Mouse (Mus musculus): ENCODE measurements around the gene Cenph. TPM values are rescaled to one million over a fixed set of nuclear protein-coding genes. Genes with fewer than 3 reads are reported as not detected.

The Cenph gene
- polyA plus RNA-seq (2012; rRNA removed), result 26.5 and 31.2 TPM in 2 replicates

DNA sequence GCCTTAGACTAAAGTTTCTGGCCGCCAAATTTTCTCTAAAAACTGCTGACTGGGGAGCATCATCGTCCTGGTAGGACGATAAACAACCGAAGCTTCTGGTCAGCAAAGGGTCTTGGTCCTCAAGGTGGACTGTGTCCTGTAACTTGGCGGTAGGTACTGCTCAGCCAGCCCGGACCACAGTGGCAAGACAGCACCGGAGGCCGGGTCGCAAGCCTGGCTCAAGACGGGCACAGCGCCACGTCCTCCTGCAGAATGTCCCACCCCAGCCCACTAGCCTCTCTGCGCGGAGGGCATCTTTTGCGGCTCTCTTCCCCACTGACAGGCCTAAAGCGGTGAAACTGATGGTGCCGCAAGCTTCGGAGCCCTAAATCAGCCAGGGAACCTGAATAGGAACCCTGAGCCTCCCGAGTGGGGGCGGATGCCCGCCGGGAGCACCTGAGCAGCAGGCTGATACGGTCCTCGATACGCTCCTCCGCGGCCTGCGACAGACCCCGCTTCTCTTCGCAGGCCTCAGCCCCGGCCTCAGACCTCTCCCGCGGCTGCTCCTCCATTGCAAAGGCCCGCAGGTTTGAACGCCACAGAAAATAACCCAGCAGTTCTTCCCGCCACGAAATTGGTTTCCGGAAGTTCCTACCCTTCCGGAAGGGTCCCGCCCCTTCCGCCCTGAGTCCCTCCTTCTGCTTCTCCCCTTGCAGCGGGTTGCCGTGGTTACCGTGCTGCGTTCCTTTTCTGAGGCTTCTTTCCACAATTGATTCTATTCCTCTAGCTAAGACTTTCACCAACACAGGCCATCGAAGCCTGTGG is at the start of gene Cenph:
TSS of gene Cenph (minus strand) at position 648 of the 804 bp plus-strand sequence.

DNA sequence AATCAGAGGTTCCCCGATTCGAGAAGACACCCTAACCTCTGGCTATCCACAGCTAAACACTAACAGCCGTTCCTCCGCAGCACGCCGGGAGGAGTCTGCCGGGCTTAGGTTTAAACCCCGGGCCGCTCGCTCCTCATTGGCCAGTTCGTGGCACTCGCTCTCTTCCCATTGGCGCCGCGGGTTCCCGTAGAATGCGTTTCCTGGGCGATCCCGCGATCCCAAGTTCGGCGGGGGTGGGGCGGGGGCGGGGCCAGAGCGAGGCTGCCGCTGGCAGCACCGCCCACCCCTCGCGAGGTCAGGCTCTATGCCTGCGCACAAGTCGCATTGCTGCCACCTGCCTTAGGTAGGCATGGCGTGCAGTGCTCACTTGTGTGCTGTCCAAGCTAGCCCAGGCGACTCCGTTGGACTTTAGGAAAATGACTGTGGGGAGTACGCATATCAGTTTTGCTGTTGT is 10.7 kb upstream of the Cenph start, which contains the start of gene Ccnb1:
TSS of gene Ccnb1 (minus strand) at position 157 of the 454 bp plus-strand sequence.

DNA sequence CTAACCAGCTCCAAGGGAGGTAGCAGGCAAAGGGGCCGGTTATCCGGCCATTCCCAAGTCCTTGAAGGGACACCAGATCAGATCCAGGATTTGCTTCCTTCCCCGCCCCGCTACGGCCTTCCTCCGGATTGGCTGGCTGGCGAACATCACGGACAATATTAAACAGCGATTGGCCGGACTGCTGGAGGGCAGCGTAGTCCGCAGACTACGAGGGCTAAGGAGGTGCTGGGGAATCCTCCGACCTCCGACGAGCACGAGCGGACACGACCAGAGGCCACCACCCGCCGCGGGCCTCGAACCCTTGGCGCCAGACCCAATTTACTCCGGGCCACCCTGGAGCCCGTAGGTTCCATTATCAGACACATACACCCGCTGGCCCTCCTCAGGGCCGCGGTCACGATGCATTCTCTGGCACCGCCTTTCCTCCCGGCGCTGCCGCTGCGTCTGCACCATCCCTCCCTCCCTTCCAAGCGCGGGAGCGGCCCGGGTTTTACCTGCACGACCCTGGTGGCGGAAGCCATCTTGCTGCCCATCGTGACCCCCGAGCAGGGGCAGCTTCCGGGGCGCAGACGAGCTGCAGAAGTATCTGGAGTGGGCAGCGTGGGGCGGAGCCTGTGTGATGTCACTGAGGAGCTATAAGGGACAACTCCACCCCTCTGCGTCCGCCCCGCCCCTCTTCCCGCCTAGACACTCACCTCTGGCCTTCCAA is 31.5 kb downstream of the Cenph start, which contains the start of gene Mrps36:
TSS of gene Mrps36 (minus strand) at position 624 of the 709 bp plus-strand sequence.

GRCm38 (mm10) chr13:100730861-100731176 is 44.9 kb downstream of the Cenph start, which contains the start of gene Cdk7:
TSS of gene Cdk7 (minus strand) at chr13:100730939.

Other genes with a start within 250 kb of the Cenph start
- 3.0 and 3.3 TPM in 2 replicates for gene Ocln, start 223.2 kb downstream of the Cenph start, polyA plus RNA-seq (2012; rRNA removed)
- gene Marveld2, start 158.9 kb downstream of the Cenph start, polyA plus RNA-seq (2012; rRNA removed), result 3.6 and 4.5 TPM in 2 replicates
- 121 and 132 TPM in 2 replicates for gene Ak6, start 124.9 kb downstream of the Cenph start, polyA plus RNA-seq (2012; rRNA removed)
- gene Rad17, start 124.8 kb downstream of the Cenph start, polyA plus RNA-seq (2012; rRNA removed), result 8.9 and 10.1 TPM in 2 replicates
- 9.7 and 10.4 TPM in 2 replicates for gene Taf9, start 124.3 kb downstream of the Cenph start, polyA plus RNA-seq (2012; rRNA removed)
- 4.3 TPM in 2 replicates for gene Ccdc125, start 106.2 kb downstream of the Cenph start, polyA plus RNA-seq (2012; rRNA removed)
- 16.5 and 19.9 TPM in 2 replicates for gene Cdk7, start 45.0 kb downstream of the Cenph start, polyA plus RNA-seq (2012; rRNA removed)
- 54.7 and 58.2 TPM in 2 replicates for gene Mrps36, start 31.2 kb downstream of the Cenph start, polyA plus RNA-seq (2012; rRNA removed)
- gene Ccnb1, start 10.7 kb upstream of the Cenph start, polyA plus RNA-seq (2012; rRNA removed), result 124 and 147 TPM in 2 replicates
- gene Slc30a5, start 57.5 kb upstream of the Cenph start, polyA plus RNA-seq (2012; rRNA removed), result 20.1 and 24.1 TPM in 2 replicates

Measured in liver, embryonic 14 days (tissue).